Mouse (Mus musculus) heart, embryonic 14.5 days (tissue): Measurements from ENCODE around the gene Garnl3. TPM values are rescaled to one million over a fixed set of nuclear protein-coding genes. Genes with fewer than 3 reads are reported as not detected.

Experiments used
- ATAC-seq: fragments of 200-750 bp; cut with Nextera tagmentation; 2 replicates; pipeline ENCODE4 v1.8.0; 2017; ENCODE audit warnings: low read depth, moderate TSS enrichment; ENCODE audit not compliant: insufficient number of reproducible peaks, insufficient read depth, low FRiP score
- H3K27ac ChIP-seq, 2 experiments: fragments of 200-500 bp in 1 of 2; fragments of 300-500 bp in 1 of 2; sonication (generic) in 1 of 2; replicated peaks in 1 of 2; 2 replicates each; pipeline ENCODE4 v1.5.1; 2012 to 2014; ENCODE audit warnings: low read depth in 2 of 2, low read length in 2 of 2, control low read depth in 1 of 2, mild to moderate bottlenecking in 1 of 2, mixed read lengths in 1 of 2; ENCODE audit not compliant: control insufficient read depth in 1 of 2, insufficient read depth in 1 of 2
- H3K27me3 ChIP-seq: fragments of 300-500 bp; sonication (generic); 2 replicates; pipeline ENCODE4 v1.6.1; 2014; ENCODE audit warnings: mild to moderate bottlenecking, low read length, control low read depth; ENCODE audit not compliant: control insufficient read depth, insufficient read depth
- H3K36me3 ChIP-seq: fragments of 300-500 bp; sonication (generic); 2 replicates; pipeline ENCODE4 v1.6.1; 2014; ENCODE audit warnings: mild to moderate bottlenecking, control low read depth, low read length, mixed read lengths; ENCODE audit not compliant: control insufficient read depth, insufficient read depth
- H3K4me1 ChIP-seq, 2 experiments: fragments of 200-500 bp in 1 of 2; fragments of 300-500 bp in 1 of 2; sonication (generic) in 1 of 2; 2 replicates each; pipeline ENCODE4 v1.6.1; 2012 to 2014; ENCODE audit warnings: low read length in 2 of 2, control low read depth in 1 of 2, mixed read lengths in 1 of 2; ENCODE audit not compliant: control insufficient read depth in 2 of 2, insufficient read depth in 2 of 2
- H3K4me2 ChIP-seq: fragments of 300-500 bp; sonication (generic); 2 replicates; pipeline ENCODE4 v1.6.1; 2014; ENCODE audit warnings: mild to moderate bottlenecking, low read length
- H3K4me3 ChIP-seq, 2 experiments: fragments of 200-500 bp in 1 of 2; fragments of 300-500 bp in 1 of 2; sonication (generic) in 1 of 2; 2 replicates each; pipeline ENCODE4 v1.5.1; 2012 to 2014; ENCODE audit warnings: low read length in 2 of 2, mild to moderate bottlenecking in 2 of 2, control low read depth in 1 of 2, low read depth in 1 of 2, moderate library complexity in 1 of 2; ENCODE audit not compliant: control insufficient read depth in 1 of 2, insufficient read depth in 1 of 2
- H3K9ac ChIP-seq: fragments of 300-500 bp; sonication (generic); 2 replicates; pipeline ENCODE4 v1.6.1; 2014; ENCODE audit warnings: mild to moderate bottlenecking, low read length
- H3K9me3 ChIP-seq: fragments of 300-500 bp; sonication (generic); 2 replicates; pipeline ENCODE4 v1.6.1; 2016; ENCODE audit warnings: low read length, control low read depth; ENCODE audit not compliant: control insufficient read depth
- WGBS: fragments of 180-500 bp; shearing (Covaris S2); extraction: QIAGEN DNeasy Blood & Tissue Kit; methylation state at CpG from one replicate; pipeline ENCODE4 v1.1.7; 2014; 5-methylcytosine and 5-hydroxymethylcytosine counted together
- polyA plus RNA-seq: library from polyadenylated mRNA; unstranded; fragments of >200 nt; fragmentation: Nextera tagmentation; extraction: Ambion mirVana; gene quantifications from 2 replicates; pipeline ENCODE4 v1.2.1, GENCODE M21; 2014

The Garnl3 gene
- polyA plus RNA-seq, 1 experiment from 2014 or later = 11.0 TPM

- H3K9me3 ChIP-seq = 0 out of 2 replicates have a peak, but pooled peaks cover 4% of the 10 kb centered on the region
- no peak overlapping the region for H3K4me3 ChIP-seq
- no peak overlapping the region for H3K4me2 ChIP-seq
- H3K27ac ChIP-seq = no peak overlapping the region
- H3K36me3 ChIP-seq = peaks cover 59% of the 10 kb centered on the region
- peaks cover 5 to 8% of the 10 kb centered on the region in 2 experiments; a peak in 3 of 4 replicates for H3K4me1 ChIP-seq
- no peak overlapping the region for H3K9ac ChIP-seq
- WGBS = 44% methylated on average over 8 of the region's 8 CpGs
- no peaks in the 10 kb centered on the region for H3K27me3 ChIP-seq
- no peak for ATAC-seq
These were observed 174.1 kb downstream of the Garnl3 start for GRCm38 (mm10) chr2:32957344-32957743.

GRCm38 (mm10) chr2:32954581-32954980 lies 176.9 kb downstream of the Garnl3 start:
- no peak for ATAC-seq

GRCm38 (mm10) chr2:32947454-32947853 lies 184.0 kb downstream of the Garnl3 start:
- no peak overlapping the region for H3K4me2 ChIP-seq
- 91% methylated on average over 11 of the region's 11 CpGs for WGBS
- no peaks in the 10 kb centered on the region for H3K27me3 ChIP-seq
- H3K4me1 ChIP-seq = no peaks in the 10 kb centered on the region
- no peak overlapping the region for H3K9ac ChIP-seq
- peaks cover 81% of the 10 kb centered on the region for H3K36me3 ChIP-seq
- H3K4me3 ChIP-seq = no peak overlapping the region
- H3K9me3 ChIP-seq = no peaks in the 10 kb centered on the region
- no peak overlapping the region for H3K27ac ChIP-seq
- ATAC-seq = no peak

More at GRCm38 (mm10) chr2:32954581-32954980, 176.9 kb downstream of the Garnl3 start:
- no peaks in the 10 kb centered on the region for H3K4me1 ChIP-seq
- peaks cover 76% of the 10 kb centered on the region for H3K36me3 ChIP-seq
- H3K27me3 ChIP-seq = no peaks in the 10 kb centered on the region
- H3K4me3 ChIP-seq = no peak overlapping the region
- no peak overlapping the region for H3K4me2 ChIP-seq
- WGBS = 90% methylated on average over 2 of the region's 2 CpGs
- no peak overlapping the region for H3K9ac ChIP-seq
- no peak overlapping the region for H3K27ac ChIP-seq
- H3K9me3 ChIP-seq = 0 out of 2 replicates have a peak, but pooled peaks cover 4% of the 10 kb centered on the region

- ATAC-seq = no peak
- Histone ChIP-seq H3K27me3 (no peaks in the 10 kb centered on the region), H3K9me3 (no peaks in the 10 kb centered on the region), H3K36me3 (peaks cover 80% of the 10 kb centered on the region), H3K27ac (no peak overlapping the region), H3K4me2 (no peak overlapping the region), H3K4me1 (no peaks in the 10 kb centered on the region), H3K9ac (no peak overlapping the region), H3K4me3 (no peak overlapping the region)
- 95% methylated on average over 4 of the region's 4 CpGs for WGBS
These were observed 191.0 kb downstream of the Garnl3 start for GRCm38 (mm10) chr2:32940483-32940882.

GRCm38 (mm10) chr2:32939418-32939817 lies 192.0 kb downstream of the Garnl3 start:
- H3K9me3 ChIP-seq = no peaks in the 10 kb centered on the region
- no peak overlapping the region for H3K4me3 ChIP-seq
- no peaks in the 10 kb centered on the region for H3K4me1 ChIP-seq
- H3K27ac ChIP-seq = no peak overlapping the region
- WGBS = 74% methylated on average over 5 of the region's 5 CpGs
- no peak overlapping the region for H3K4me2 ChIP-seq
- H3K9ac ChIP-seq = no peak overlapping the region
- peaks cover 80% of the 10 kb centered on the region for H3K36me3 ChIP-seq
- H3K27me3 ChIP-seq = no peaks in the 10 kb centered on the region
- no peak for ATAC-seq

DNA sequence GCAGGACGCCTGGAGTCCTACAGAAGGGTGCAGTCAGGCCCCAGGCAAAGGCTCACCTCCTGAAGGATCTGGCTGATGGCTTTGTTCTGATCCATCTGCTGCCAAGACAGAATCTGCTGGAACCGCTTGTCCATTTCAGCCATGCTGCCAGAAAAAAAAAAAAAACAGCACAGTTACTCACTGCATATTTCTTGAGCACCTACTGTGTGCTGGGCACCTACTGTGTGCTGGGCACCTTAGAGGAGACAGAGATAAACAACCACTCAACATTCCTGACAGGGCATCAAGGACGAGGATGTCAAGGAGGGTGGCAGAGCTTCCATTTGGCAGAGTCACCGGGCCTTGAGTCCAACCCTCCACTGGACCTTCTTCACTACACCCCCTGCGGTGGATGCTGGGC lies 192.7 kb downstream of the Garnl3 start:
- Histone ChIP-seq H3K9me3 (no peaks in the 10 kb centered on the region), H3K4me2 (no peak overlapping the region), H3K27ac (no peak overlapping the region), H3K27me3 (no peaks in the 10 kb centered on the region), H3K9ac (no peak overlapping the region), H3K36me3 (peaks cover 80% of the 10 kb centered on the region), H3K4me3 (no peak overlapping the region), H3K4me1 (no peaks in the 10 kb centered on the region)
- 80% methylated on average over 5 of the region's 5 CpGs for WGBS
- no peak for ATAC-seq

Other genes with a start within 250 kb of the Garnl3 start
- gene Rpl12, start 170.1 kb downstream of the Garnl3 start, polyA plus RNA-seq = 112 and 129 TPM in 2 replicates
- gene Lrsam1, start 170.0 kb downstream of the Garnl3 start, polyA plus RNA-seq = 6.3 and 7.4 TPM in 2 replicates
- 16.9 and 17.1 TPM in 2 replicates for gene Slc2a8, start 149.6 kb downstream of the Garnl3 start, polyA plus RNA-seq
- 51.4 and 58.2 TPM in 2 replicates for gene Angptl2, start 84.4 kb upstream of the Garnl3 start, polyA plus RNA-seq
- 6.7 and 7.5 TPM in 2 replicates for gene Ralgps1, start 239.8 kb upstream of the Garnl3 start, polyA plus RNA-seq